Comparison of ENCODE assay signal across 17 mouse cellular contexts in the genomic region with DNA sequence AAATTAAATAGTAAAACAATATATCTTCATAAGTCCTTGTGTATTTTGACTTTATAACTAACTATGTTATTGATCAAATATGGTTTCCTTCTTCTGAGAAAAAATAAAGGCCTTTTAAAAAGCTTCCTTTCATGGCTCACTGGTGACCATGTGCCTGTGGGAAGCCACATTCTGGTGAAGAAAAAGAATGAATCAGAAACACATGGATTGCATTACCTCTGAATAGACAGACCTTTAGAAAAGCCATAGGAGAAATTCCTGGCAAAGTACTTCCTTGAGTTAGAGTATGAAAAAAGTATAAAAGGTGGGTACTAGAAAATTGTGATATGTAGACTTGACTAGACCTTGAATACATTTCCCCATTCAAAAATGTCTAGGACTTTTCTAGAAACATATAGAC. TPM values are rescaled to one million over a fixed set of nuclear protein-coding genes. Genes with fewer than 3 reads are reported as not detected.
DNase-seq lines count a peak whose midpoint lies in the region.
"Had no signal": no experiment of that assay in that cellular context is flagged by ENCODE, and none has a peak within 500 bp of the region (broad histone marks: within the 10 kb centered on the region; RNA-seq: fewer than 3 reads in every experiment).

No protein-coding gene starts in this region.

- DNase-seq in embryo, embryonic 11 days, result peak; percentile 32
- DNase-seq in embryo, embryonic 9.5 days (ENCODE audit: extremely low spot score), result no peak
- DNase-seq in 3T3-L1 (ENCODE audit: low read depth, low spot score) (peak; percentile 61), NIH3T3 (ENCODE audit: low read depth) (peak; percentile 28)
- peak; percentile 34 for DNase-seq in fibroblast of lung, adult 2 months (ENCODE audit: low read depth)
- no peak for DNase-seq in left cerebral cortex, adult 9 months (ENCODE audit: low spot score in 2 of 2)
- DNase-seq in Muller cell, postnatal 12 days (ENCODE audit: inconsistent ontology term), result no peak
- DNase-seq in adrenal gland, postnatal 10 days, result no peak
- DNase-seq: adrenal gland, adult 8-10 months; adrenal gland, postnatal 25 days; B cell, adult 2 months; cerebellum, adult 11 months; cerebellum, adult 18-20 months; cerebellum, adult 8-10 months; cerebellum, adult 9-11 months; cerebellum, postnatal 14 days; cerebellum, postnatal 36 days had no signal

RNA-seq across cellular contexts. Expression of gene Rnd3, which starts 32.5 kb away (rescaled TPM):
- 10 to 100 TPM; 37.9 to 38.1 TPM for total RNA-seq in adrenal gland, postnatal 10 days (2021)

Comparison
In these comparisons a context has a peak if more than half of its experiments do, and no peak if none do; other contexts are left out.
1. DNase-seq: peak in embryo, embryonic 11 days (single experiment), 3T3-L1 (single experiment), NIH3T3 (single experiment) and fibroblast of lung, adult 2 months (single experiment); none in embryo, embryonic 9.5 days (single experiment), left cerebral cortex, adult 9 months (0 of 2), Muller cell, postnatal 12 days (single experiment) and adrenal gland, postnatal 10 days (single experiment).